Mouse (Mus musculus) liver, postnatal 0 days (tissue): ENCODE data around the gene Bhlhe40. TPM values are rescaled to one million over a fixed set of nuclear protein-coding genes. Genes with fewer than 3 reads are reported as not detected.

Experiments used
- ATAC-seq: fragments of 200-750 bp; cut with Nextera tagmentation; 2 replicates; pipeline ENCODE4 v1.8.0; 2017; ENCODE audit warnings: mild to moderate bottlenecking, moderate library complexity
- DNase-seq: peaks from one replicate; pipeline ENCODE4 v3.0.0-alpha.2; 2016
- H3K27ac ChIP-seq: fragments of 300-500 bp; sonication (generic); 2 replicates; pipeline ENCODE4 v1.5.1; 2014; ENCODE audit warnings: antibody characterized with exemption, moderate library complexity, mild to moderate bottlenecking, low read depth
- H3K27me3 ChIP-seq: fragments of 300-500 bp; sonication (generic); 2 replicates; pipeline ENCODE4 v1.6.1; 2014; ENCODE audit warnings: low read length, control low read depth, mixed read lengths; ENCODE audit not compliant: insufficient read depth
- H3K36me3 ChIP-seq: fragments of 300-500 bp; sonication (generic); replicated peaks from 2 replicates; pipeline ENCODE4 v1.6.1; 2014; ENCODE audit warnings: mild to moderate bottlenecking, control low read depth, low read length, moderate library complexity, mixed read lengths; ENCODE audit not compliant: insufficient read depth
- H3K4me1 ChIP-seq: fragments of 300-500 bp; sonication (generic); 2 replicates; pipeline ENCODE4 v1.6.1; 2014; ENCODE audit warnings: antibody characterized with exemption, mild to moderate bottlenecking, control low read depth; ENCODE audit not compliant: insufficient read depth
- H3K4me2 ChIP-seq: fragments of 300-500 bp; sonication (generic); 2 replicates; pipeline ENCODE4 v1.6.1; 2014; ENCODE audit warnings: low read depth, mild to moderate bottlenecking, low read length, moderate library complexity, mixed read lengths
- H3K4me3 ChIP-seq: fragments of 300-500 bp; sonication (generic); 2 replicates; pipeline ENCODE4 v1.5.1; 2014; ENCODE audit warnings: low read depth, low read length
- H3K9ac ChIP-seq: fragments of 300-500 bp; sonication (generic); replicated peaks from 2 replicates; pipeline ENCODE4 v1.6.1; 2014; ENCODE audit warnings: mild to moderate bottlenecking, moderate library complexity
- H3K9me3 ChIP-seq: fragments of 300-500 bp; sonication (generic); 2 replicates; pipeline ENCODE4 v1.6.1; 2016; ENCODE audit warnings: mild to moderate bottlenecking, control low read depth, low read length, mixed read lengths
- CTCF ChIP-seq: sonication (generic); IDR thresholded peaks from 2 replicates; pipeline ENCODE4 v1.5.1; 2016; ENCODE audit warnings: antibody characterized with exemption, low read depth
- EP300 ChIP-seq: IDR thresholded peaks from 2 replicates; pipeline ENCODE4 v1.6.1; 2016; ENCODE audit warnings: antibody characterized with exemption, low read depth, mild to moderate bottlenecking
- WGBS: fragments of 180-500 bp; shearing (Covaris S2); extraction: QIAGEN DNeasy Blood & Tissue Kit; methylation state at CpG from one replicate; pipeline ENCODE4 v1.1.7; 2014; ENCODE audit not compliant: insufficient replicate concordance; 5-methylcytosine and 5-hydroxymethylcytosine counted together
- polyA plus RNA-seq: library from polyadenylated mRNA; unstranded; fragments of >200 nt; fragmentation: Nextera tagmentation; extraction: Ambion mirVana; gene quantifications from 2 replicates; pipeline ENCODE4 v1.2.1, GENCODE M21; 2015

Gene Bhlhe40
- polyA plus RNA-seq, 1 experiment from 2014 or later, result 19.1 TPM

DNA sequence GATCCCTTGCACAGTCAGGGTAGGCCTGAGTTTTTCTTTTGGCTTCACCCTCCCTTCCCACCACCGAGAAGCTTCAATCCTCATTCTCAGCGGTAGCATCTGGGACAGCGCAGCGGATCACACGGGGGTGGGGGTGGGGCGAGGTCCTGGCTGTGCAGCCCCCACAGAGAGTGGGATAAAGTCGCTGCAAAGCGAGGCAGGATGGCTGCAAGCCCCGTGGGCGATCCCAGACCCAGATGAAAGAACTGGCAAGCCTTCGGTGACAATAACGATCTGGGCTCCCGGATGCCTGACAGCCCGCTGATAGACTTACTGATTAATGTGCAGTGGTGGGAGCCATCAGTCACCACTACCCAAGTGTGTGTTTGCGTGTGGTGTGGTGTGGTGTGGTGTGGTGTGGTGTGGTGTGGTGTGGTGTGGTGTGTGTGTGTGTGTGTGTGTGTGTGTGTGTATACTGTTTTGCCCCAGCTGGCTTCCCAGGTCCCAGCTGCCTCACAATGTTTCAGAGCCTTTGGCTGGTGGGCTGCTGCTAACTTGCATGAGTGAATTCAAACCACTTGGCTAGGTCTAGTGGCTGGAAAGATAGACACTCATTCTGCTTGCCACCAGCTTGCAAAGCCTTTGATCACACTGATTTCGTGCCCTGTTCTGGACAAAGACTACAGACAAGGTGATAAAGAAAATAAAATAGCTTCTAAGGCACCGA is 40.4 kb downstream of the Bhlhe40 start:
- ATAC-seq, result no peak
- Histone ChIP-seq H3K9ac (no peak overlapping the region), H3K36me3 (no peaks in the 10 kb centered on the region), H3K4me3 (no peak overlapping the region), H3K4me1 (peaks cover 9% of the 10 kb centered on the region), H3K9me3 (no peaks in the 10 kb centered on the region), H3K27ac (no peak overlapping the region), H3K27me3 (no peaks in the 10 kb centered on the region), H3K4me2 (no peak overlapping the region)
- no peak for DNase-seq
- TF ChIP-seq CTCF, result no peak
- TF ChIP-seq EP300, result no peak
- WGBS, result 37% methylated on average over 17 of the region's 17 CpGs

DNA sequence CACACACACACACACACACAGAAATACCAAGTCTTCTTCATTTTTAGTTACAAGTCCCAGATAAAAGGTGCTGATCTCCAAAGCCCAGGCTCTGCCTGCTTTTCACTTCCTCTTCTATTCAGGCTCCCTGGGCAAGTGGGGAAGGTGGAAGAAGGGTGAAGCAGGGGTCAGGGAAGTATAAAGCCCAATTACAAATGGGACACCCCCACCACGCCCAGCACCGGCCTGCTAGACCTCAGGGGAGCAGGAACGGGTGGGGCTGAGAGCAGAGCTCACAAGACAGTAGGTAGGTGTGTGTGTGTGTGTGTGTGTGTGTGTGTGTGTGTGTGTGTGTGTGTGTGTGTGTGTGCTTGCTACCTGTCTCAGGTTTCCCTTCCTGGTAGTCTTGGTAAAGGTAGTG is 42.2 kb downstream of the Bhlhe40 start:
- no peaks in the 10 kb centered on the region for H3K9me3 ChIP-seq
- 34% methylated on average over 3 of the region's 3 CpGs for WGBS
- H3K4me3 ChIP-seq, result no peak overlapping the region
- DNase-seq, result no peak
- H3K9ac ChIP-seq, result no peak overlapping the region
- peaks cover 9% of the 10 kb centered on the region for H3K4me1 ChIP-seq
- ATAC-seq, result no peak
- H3K27me3 ChIP-seq, result no peaks in the 10 kb centered on the region
- H3K4me2 ChIP-seq, result no peak overlapping the region
- no peak overlapping the region for H3K27ac ChIP-seq
- TF ChIP-seq CTCF (no peak), EP300 (no peak)
- H3K36me3 ChIP-seq, result no peaks in the 10 kb centered on the region

DNA sequence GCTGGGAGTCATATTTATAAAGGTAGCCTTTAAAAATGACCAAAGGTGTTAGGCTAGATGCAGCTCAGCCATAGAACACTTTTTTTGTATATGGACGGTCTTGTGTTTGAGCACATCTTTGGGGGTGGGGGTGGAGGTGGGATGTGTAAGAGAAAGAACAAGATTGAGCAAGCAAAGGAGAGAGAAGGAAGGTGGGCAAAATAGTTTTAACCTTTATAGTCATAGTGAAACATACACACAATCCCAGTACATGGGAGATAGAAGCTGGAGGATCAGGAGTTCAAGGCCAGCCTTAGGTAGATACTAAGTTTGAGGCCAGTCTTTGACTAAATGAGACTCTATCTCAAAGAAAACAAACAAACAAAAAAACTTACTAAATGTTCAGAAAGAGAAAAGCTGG is 42.7 kb downstream of the Bhlhe40 start:
- ATAC-seq, result no peak
- Histone ChIP-seq H3K27me3 (no peaks in the 10 kb centered on the region), H3K27ac (no peak overlapping the region), H3K9ac (no peak overlapping the region), H3K36me3 (no peaks in the 10 kb centered on the region), H3K4me2 (no peak overlapping the region), H3K9me3 (no peaks in the 10 kb centered on the region), H3K4me1 (peaks cover 9% of the 10 kb centered on the region), H3K4me3 (no peak overlapping the region)
- TF ChIP-seq EP300 (no peak), CTCF (no peak)
- 80% methylated on average over 1 of the region's 1 CpGs for WGBS
- DNase-seq, result no peak

DNA sequence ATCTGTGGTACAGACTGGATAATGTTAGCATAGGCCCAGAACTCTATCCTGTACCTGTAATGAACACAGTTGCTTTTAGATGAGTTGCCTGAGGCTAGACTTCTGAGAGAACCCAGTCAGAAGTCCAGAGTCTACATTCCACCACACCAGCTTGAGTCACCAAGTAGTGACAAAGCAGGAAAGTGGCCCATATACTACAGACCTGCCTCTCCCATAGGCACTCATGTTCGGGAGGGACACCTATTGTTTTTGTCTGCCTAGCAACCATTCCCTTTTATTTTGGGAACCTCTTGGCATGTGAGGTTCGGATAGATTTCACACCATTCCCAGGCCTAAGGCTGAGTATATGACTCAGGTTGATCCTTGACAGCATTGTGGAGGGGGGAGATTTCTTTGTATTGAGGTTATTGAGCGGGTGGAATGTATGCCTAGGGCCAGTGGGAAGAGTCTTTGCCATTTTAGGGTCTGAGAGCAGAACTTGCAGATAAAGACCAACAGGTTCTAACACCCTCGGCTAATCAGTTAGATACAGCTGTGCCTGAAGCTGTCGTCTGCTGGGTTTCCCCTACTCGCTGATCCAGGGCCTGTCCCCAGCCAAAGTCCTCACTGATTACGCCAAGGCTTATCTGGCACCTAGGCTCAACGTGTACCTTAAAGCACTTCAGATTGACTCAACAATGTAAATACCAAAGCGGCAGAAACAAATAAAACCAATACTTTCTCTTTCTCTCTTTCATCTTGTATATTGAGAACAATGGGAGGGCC is 44.1 kb downstream of the Bhlhe40 start:
- no peaks in the 10 kb centered on the region for H3K36me3 ChIP-seq
- peaks cover 12% of the 10 kb centered on the region for H3K4me1 ChIP-seq
- peak overlapping the region; percentile 70 for H3K27ac ChIP-seq
- ATAC-seq (peak; percentile 90), DNase-seq (peak; percentile 41)
- H3K27me3 ChIP-seq, result no peaks in the 10 kb centered on the region
- no peaks in the 10 kb centered on the region for H3K9me3 ChIP-seq
- WGBS, result 34% methylated on average over 9 of the region's 9 CpGs
- no peak overlapping the region for H3K4me2 ChIP-seq
- H3K4me3 ChIP-seq, result no peak overlapping the region
- no peak overlapping the region for H3K9ac ChIP-seq
- TF ChIP-seq EP300, result peak; percentile 78
- TF ChIP-seq CTCF, result no peak

DNA sequence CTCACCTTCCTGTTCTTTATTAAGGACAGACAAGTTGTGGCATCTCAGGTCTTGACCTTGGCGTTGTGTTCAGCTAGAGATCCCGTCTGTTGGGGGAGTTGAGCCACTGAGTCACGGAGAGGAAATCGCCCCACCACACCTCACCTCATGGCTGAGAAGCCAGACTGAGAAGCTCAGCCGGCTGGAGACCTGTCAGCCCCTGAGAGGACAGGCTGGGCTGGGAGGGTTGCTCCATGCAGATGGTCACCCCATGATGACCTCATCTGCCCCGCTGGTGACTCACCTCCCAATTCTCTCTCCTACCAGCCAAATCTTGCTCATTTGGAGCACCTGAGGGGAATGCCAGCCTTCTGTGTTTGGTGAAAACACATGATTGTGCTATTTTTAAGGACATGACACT is 45.5 kb downstream of the Bhlhe40 start:
- 70% methylated on average over 6 of the region's 6 CpGs for WGBS
- Histone ChIP-seq H3K9ac (no peak overlapping the region), H3K36me3 (no peaks in the 10 kb centered on the region), H3K9me3 (no peaks in the 10 kb centered on the region), H3K27me3 (no peaks in the 10 kb centered on the region), H3K27ac (no peak overlapping the region), H3K4me2 (no peak overlapping the region), H3K4me3 (no peak overlapping the region), H3K4me1 (peaks cover 12% of the 10 kb centered on the region)
- no peak for TF ChIP-seq CTCF
- no peak for TF ChIP-seq EP300
- DNase-seq (peak; percentile 26), ATAC-seq (peak; percentile 20; the same call in 1 of the 2 replicates)

DNA sequence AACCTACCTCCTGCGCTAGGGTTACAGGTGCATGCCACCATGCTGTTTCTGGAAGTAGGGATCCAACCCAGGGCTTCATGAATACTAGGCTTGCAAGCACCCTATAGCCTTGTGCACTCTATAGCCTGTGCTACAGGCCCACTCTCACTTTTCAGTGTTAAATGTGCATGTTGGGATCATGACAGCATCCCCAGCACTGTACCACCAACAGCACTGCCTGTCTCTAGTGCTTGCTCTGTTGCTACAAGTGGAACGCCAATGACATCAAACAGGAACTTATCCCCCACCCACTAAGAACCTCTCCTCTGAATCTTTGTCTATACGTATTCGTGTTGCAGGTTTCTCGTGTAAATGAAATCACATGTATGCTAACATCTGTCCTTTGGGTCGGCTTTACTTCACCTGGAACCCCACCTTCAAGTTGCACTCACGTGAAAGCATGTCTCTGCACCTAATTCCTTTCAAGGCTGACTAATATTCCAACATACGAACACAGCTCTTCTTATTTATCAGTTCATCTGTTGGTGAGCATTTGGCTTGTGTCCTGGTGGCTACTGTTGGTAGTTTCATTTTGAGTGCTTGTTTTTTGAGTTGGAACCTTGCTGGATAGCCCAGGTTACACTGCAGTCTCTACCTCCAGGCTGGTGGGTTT is 46.7 kb downstream of the Bhlhe40 start:
- Histone ChIP-seq H3K4me2 (no peak overlapping the region), H3K9ac (no peak overlapping the region), H3K27me3 (no peaks in the 10 kb centered on the region), H3K9me3 (no peaks in the 10 kb centered on the region), H3K4me3 (no peak overlapping the region), H3K36me3 (no peaks in the 10 kb centered on the region), H3K4me1 (peaks cover 12% of the 10 kb centered on the region), H3K27ac (no peak overlapping the region)
- no peak for ATAC-seq
- DNase-seq, result no peak
- no peak for TF ChIP-seq EP300
- no peak for TF ChIP-seq CTCF
- WGBS, result 78% methylated on average over 8 of the region's 8 CpGs
